Mouse (Mus musculus): ENCODE measurements around the gene Gpr155. TPM values are rescaled to one million over a fixed set of nuclear protein-coding genes. Genes with fewer than 3 reads are reported as not detected.

The Gpr155 gene
- polyA plus RNA-seq, 1 experiment from 2014 or later, result 8.0 TPM

GRCm38 (mm10) chr2:73404980-73405379 is 18.6 kb upstream of the Gpr155 start:
- no peak overlapping the region for H3K4me3 ChIP-seq
- H3K36me3 ChIP-seq, result no peaks in the 10 kb centered on the region
- ATAC-seq (ENCODE audit: low FRiP score, low read depth), result no peak
- H3K27me3 ChIP-seq, result no peaks in the 10 kb centered on the region
- no peak overlapping the region for H3K4me2 ChIP-seq (replicated peaks)
- 92% methylated on average over 7 of the region's 7 CpGs for WGBS
- H3K4me1 ChIP-seq, result no peaks in the 10 kb centered on the region
- H3K9me3 ChIP-seq, result no peaks in the 10 kb centered on the region
- H3K9ac ChIP-seq (replicated peaks), result no peak overlapping the region
- H3K27ac ChIP-seq (replicated peaks), result no peak overlapping the region

GRCm38 (mm10) chr2:73404442-73404841 is 18.1 kb upstream of the Gpr155 start:
- 87% methylated on average over 9 of the region's 9 CpGs for WGBS
- Histone ChIP-seq H3K27ac (replicated peaks) (no peak overlapping the region), H3K4me1 (no peaks in the 10 kb centered on the region), H3K4me3 (no peak overlapping the region), H3K36me3 (no peaks in the 10 kb centered on the region), H3K4me2 (replicated peaks) (no peak overlapping the region), H3K9me3 (no peaks in the 10 kb centered on the region), H3K27me3 (no peaks in the 10 kb centered on the region), H3K9ac (replicated peaks) (no peak overlapping the region)
- no peak for ATAC-seq (ENCODE audit: low FRiP score, low read depth)

GRCm38 (mm10) chr2:73403385-73404013 is 17.1 kb upstream of the Gpr155 start:
- Histone ChIP-seq H3K36me3 (no peaks in the 10 kb centered on the region), H3K9ac (replicated peaks) (no peak overlapping the region), H3K27ac (replicated peaks) (no peak overlapping the region), H3K4me1 (no peaks in the 10 kb centered on the region), H3K4me3 (no peak overlapping the region), H3K9me3 (no peaks in the 10 kb centered on the region), H3K27me3 (no peaks in the 10 kb centered on the region), H3K4me2 (replicated peaks) (no peak overlapping the region)
- 87% methylated on average over 15 of the region's 15 CpGs for WGBS
- ATAC-seq (ENCODE audit: low FRiP score, low read depth), result no peak

DNA sequence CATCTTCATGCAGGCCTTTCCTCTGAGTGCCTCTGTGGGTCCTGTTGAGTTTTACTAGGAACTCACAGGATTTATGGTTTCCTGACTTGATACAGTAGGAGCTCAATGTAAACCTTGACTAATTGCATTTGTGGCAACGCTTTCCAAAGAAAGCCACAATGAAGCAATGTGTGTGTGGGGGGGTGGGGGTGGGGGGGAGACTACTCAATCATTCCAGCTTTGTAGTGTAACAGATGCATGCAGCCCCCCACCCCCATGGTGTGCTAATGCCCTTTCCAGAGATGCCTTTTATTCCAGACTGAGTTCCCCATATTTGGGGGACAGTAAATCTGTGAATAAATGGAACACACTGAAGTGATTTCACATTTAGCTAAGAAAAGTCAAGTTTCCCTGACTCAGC is 15.3 kb upstream of the Gpr155 start:
- 71% methylated on average over 1 of the region's 1 CpGs for WGBS
- H3K4me2 ChIP-seq (replicated peaks), result no peak overlapping the region
- no peaks in the 10 kb centered on the region for H3K4me1 ChIP-seq
- H3K9ac ChIP-seq (replicated peaks), result no peak overlapping the region
- ATAC-seq (ENCODE audit: low FRiP score, low read depth), result no peak
- no peaks in the 10 kb centered on the region for H3K36me3 ChIP-seq
- H3K27ac ChIP-seq (replicated peaks), result no peak overlapping the region
- no peaks in the 10 kb centered on the region for H3K27me3 ChIP-seq
- no peak overlapping the region for H3K4me3 ChIP-seq
- H3K9me3 ChIP-seq, result no peaks in the 10 kb centered on the region

GRCm38 (mm10) chr2:73397476-73397875 is 11.1 kb upstream of the Gpr155 start:
- WGBS, result 91% methylated on average over 2 of the region's 2 CpGs
- H3K9ac ChIP-seq (replicated peaks), result no peak overlapping the region
- no peak overlapping the region for H3K4me3 ChIP-seq
- H3K4me2 ChIP-seq (replicated peaks), result no peak overlapping the region
- no peaks in the 10 kb centered on the region for H3K4me1 ChIP-seq
- no peak for ATAC-seq (ENCODE audit: low FRiP score, low read depth)
- H3K27me3 ChIP-seq, result no peaks in the 10 kb centered on the region
- no peaks in the 10 kb centered on the region for H3K9me3 ChIP-seq
- no peaks in the 10 kb centered on the region for H3K36me3 ChIP-seq
- no peak overlapping the region for H3K27ac ChIP-seq (replicated peaks)

- no peak overlapping the region for H3K4me3 ChIP-seq
- WGBS, result 88% methylated on average over 3 of the region's 3 CpGs
Measured at GRCm38 (mm10) chr2:73396828-73397325, 10.5 kb upstream of the Gpr155 start.

GRCm38 (mm10) chr2:73395516-73395915 is 9.1 kb upstream of the Gpr155 start:
- ATAC-seq (ENCODE audit: low FRiP score, low read depth), result no peak
- Histone ChIP-seq H3K9me3 (no peaks in the 10 kb centered on the region), H3K4me1 (no peaks in the 10 kb centered on the region), H3K4me3 (no peak overlapping the region), H3K4me2 (replicated peaks) (no peak overlapping the region), H3K27me3 (no peaks in the 10 kb centered on the region), H3K36me3 (no peaks in the 10 kb centered on the region), H3K9ac (replicated peaks) (no peak overlapping the region), H3K27ac (replicated peaks) (no peak overlapping the region)
- 86% methylated on average over 8 of the region's 8 CpGs for WGBS

More at GRCm38 (mm10) chr2:73396828-73397325, 10.5 kb upstream of the Gpr155 start:
- Histone ChIP-seq H3K4me2 (replicated peaks) (no peak overlapping the region), H3K27me3 (no peaks in the 10 kb centered on the region), H3K36me3 (no peaks in the 10 kb centered on the region), H3K27ac (replicated peaks) (no peak overlapping the region), H3K9ac (replicated peaks) (no peak overlapping the region), H3K4me1 (no peaks in the 10 kb centered on the region), H3K9me3 (no peaks in the 10 kb centered on the region)
- no peak for ATAC-seq (ENCODE audit: low FRiP score, low read depth)

GRCm38 (mm10) chr2:73394476-73394875 is 8.1 kb upstream of the Gpr155 start:
- no peak overlapping the region for H3K4me2 ChIP-seq (replicated peaks)
- H3K27me3 ChIP-seq, result no peaks in the 10 kb centered on the region
- no peaks in the 10 kb centered on the region for H3K36me3 ChIP-seq
- H3K27ac ChIP-seq (replicated peaks), result no peak overlapping the region
- H3K4me1 ChIP-seq, result no peaks in the 10 kb centered on the region
- no peak overlapping the region for H3K9ac ChIP-seq (replicated peaks)
- no peak overlapping the region for H3K4me3 ChIP-seq
- ATAC-seq (ENCODE audit: low FRiP score, low read depth), result no peak
- H3K9me3 ChIP-seq, result no peaks in the 10 kb centered on the region
- WGBS, result 93% methylated on average over 3 of the region's 3 CpGs

DNA sequence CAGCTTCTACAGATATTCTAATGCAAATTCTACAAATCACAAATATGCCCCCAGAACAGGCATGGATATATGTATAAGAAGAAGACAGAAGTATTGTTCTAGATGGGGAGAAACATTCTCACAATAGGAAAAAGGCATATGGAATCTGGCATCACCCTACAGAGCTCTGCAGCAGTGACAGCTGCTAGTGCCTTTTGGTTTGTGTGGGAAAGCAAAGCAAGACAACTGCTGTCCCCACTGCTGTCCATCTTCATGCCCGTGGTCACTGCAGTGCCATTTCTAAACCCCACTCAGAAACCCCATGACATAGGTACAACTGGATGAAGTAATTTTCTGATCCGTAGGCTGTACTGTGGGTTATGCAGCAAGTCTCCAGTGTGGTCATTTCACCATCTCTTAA is 6.4 kb upstream of the Gpr155 start:
- H3K4me2 ChIP-seq (replicated peaks), result no peak overlapping the region
- no peaks in the 10 kb centered on the region for H3K9me3 ChIP-seq
- H3K27ac ChIP-seq (replicated peaks), result no peak overlapping the region
- H3K4me1 ChIP-seq, result no peaks in the 10 kb centered on the region
- WGBS, result 76% methylated on average over 2 of the region's 2 CpGs
- H3K4me3 ChIP-seq, result no peak overlapping the region
- no peaks in the 10 kb centered on the region for H3K36me3 ChIP-seq
- no peaks in the 10 kb centered on the region for H3K27me3 ChIP-seq
- no peak overlapping the region for H3K9ac ChIP-seq (replicated peaks)
- ATAC-seq (ENCODE audit: low FRiP score, low read depth), result no peak

DNA sequence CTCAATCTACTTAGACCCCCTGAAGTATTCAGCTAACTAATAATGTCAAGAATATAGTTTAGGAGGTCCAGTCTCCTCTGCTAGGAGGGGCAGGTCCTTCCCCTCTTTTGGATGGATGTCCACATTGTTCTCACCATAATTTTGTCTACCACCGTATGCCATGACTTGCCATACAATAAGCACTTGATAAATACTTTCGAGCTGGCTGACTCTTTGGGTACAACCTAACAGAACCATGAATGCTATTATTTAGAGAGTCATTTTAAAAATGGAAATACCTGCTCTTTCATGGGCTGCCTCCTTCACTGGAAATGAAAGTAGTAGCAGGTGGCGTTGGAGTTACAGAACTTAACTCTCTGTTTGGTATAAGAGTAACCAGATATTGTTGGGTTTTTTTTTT is 3.6 kb upstream of the Gpr155 start:
- Histone ChIP-seq H3K27me3 (0 out of 2 replicates have a peak, but pooled peaks cover 4% of the 10 kb centered on the region), H3K4me2 (replicated peaks) (no peak overlapping the region), H3K9ac (replicated peaks) (no peak overlapping the region), H3K36me3 (no peaks in the 10 kb centered on the region), H3K9me3 (no peaks in the 10 kb centered on the region), H3K27ac (replicated peaks) (no peak overlapping the region), H3K4me3 (no peak overlapping the region), H3K4me1 (no peaks in the 10 kb centered on the region; the same call in 1 of the 2 replicates)
- whole genome bisulfite sequencing, result 90% methylated on average over 3 of the region's 3 CpGs
- no peak for ATAC-seq (ENCODE audit: low FRiP score, low read depth)

- no peaks in the 10 kb centered on the region for H3K9me3 ChIP-seq
- H3K4me2 ChIP-seq (replicated peaks), result no peak overlapping the region
- H3K27ac ChIP-seq (replicated peaks), result no peak overlapping the region
- no peaks in the 10 kb centered on the region; the same call in 1 of the 2 replicates for H3K4me1 ChIP-seq
- no peak overlapping the region for H3K4me3 ChIP-seq
- ATAC-seq (ENCODE audit: low FRiP score, low read depth), result no peak
- H3K36me3 ChIP-seq, result no peaks in the 10 kb centered on the region
- H3K27me3 ChIP-seq, result 0 out of 2 replicates have a peak, but pooled peaks cover 4% of the 10 kb centered on the region
- H3K9ac ChIP-seq (replicated peaks), result no peak overlapping the region
- WGBS, result 90% methylated on average over 1 of the region's 1 CpGs
Measured at GRCm38 (mm10) chr2:73387806-73388205, 1.4 kb upstream of the Gpr155 start.

- Histone ChIP-seq H3K4me2 (replicated peaks) (peak overlapping the region; percentile 78), H3K27me3 (0 out of 2 replicates have a peak, but pooled peaks cover 4% of the 10 kb centered on the region), H3K4me1 (no peaks in the 10 kb centered on the region; the same call in 1 of the 2 replicates), H3K4me3 (peak overlapping the region; percentile 61), H3K9me3 (no peaks in the 10 kb centered on the region), H3K27ac (replicated peaks) (no peak overlapping the region), H3K9ac (replicated peaks) (peak overlapping the region; percentile 55), H3K36me3 (no peaks in the 10 kb centered on the region)
- no peak; the same call in 1 of the 2 replicates for ATAC-seq (ENCODE audit: low FRiP score, low read depth)
- WGBS, result 2% methylated on average over 29 of the region's 29 CpGs
Measured at GRCm38 (mm10) chr2:73385641-73386355, 574 bp downstream of the Gpr155 start.
